Mouse (Mus musculus) stomach, postnatal 0 days (tissue): Measurements from ENCODE around the gene Unc5b. TPM values are rescaled to one million over a fixed set of nuclear protein-coding genes. Genes with fewer than 3 reads are reported as not detected.

ENCODE experiments used
- ATAC-seq: fragments of 200-750 bp; cut with Nextera tagmentation; 2 replicates; pipeline ENCODE4 v1.8.0; 2017; ENCODE audit not compliant: low FRiP score, low TSS enrichment
- DNase-seq: peaks from one replicate; pipeline ENCODE4 v3.0.0-alpha.2; 2016; ENCODE audit warnings: low spot score
- H3K27ac ChIP-seq: fragments of 300-500 bp; sonication (generic); replicated peaks from 2 replicates; pipeline ENCODE4 v1.5.1; 2014; ENCODE audit warnings: mild to moderate bottlenecking, control low read depth
- H3K27me3 ChIP-seq: fragments of 300-500 bp; sonication (generic); 2 replicates; pipeline ENCODE4 v1.6.1; 2014; ENCODE audit warnings: low read length; ENCODE audit not compliant: control insufficient read depth, insufficient read depth
- H3K36me3 ChIP-seq: fragments of 300-500 bp; sonication (generic); 2 replicates; pipeline ENCODE4 v1.6.1; 2014; ENCODE audit warnings: low read length, mixed read lengths; ENCODE audit not compliant: control insufficient read depth, insufficient read depth
- H3K4me1 ChIP-seq: fragments of 300-500 bp; sonication (generic); replicated peaks from 2 replicates; pipeline ENCODE4 v1.6.1; 2014; ENCODE audit warnings: antibody characterized with exemption; ENCODE audit not compliant: control insufficient read depth, insufficient read depth
- H3K4me2 ChIP-seq: fragments of 300-500 bp; sonication (generic); replicated peaks from 2 replicates; pipeline ENCODE4 v1.6.1; 2014; ENCODE audit warnings: low read depth, mild to moderate bottlenecking, control low read depth, moderate library complexity
- H3K4me3 ChIP-seq: fragments of 300-500 bp; sonication (generic); 2 replicates; pipeline ENCODE4 v1.5.1; 2014; ENCODE audit warnings: low read depth, low read length, control low read depth
- H3K9ac ChIP-seq: fragments of 300-500 bp; sonication (generic); 2 replicates; pipeline ENCODE4 v1.6.1; 2014; ENCODE audit warnings: mild to moderate bottlenecking, low read length, control low read depth, mixed read lengths
- H3K9me3 ChIP-seq: fragments of 300-500 bp; sonication (generic); 2 replicates; pipeline ENCODE4 v1.6.1; 2016; ENCODE audit warnings: low read length; ENCODE audit not compliant: control insufficient read depth
- CTCF ChIP-seq: IDR thresholded peaks from 2 replicates; pipeline ENCODE4 v1.5.1; 2016; ENCODE audit warnings: antibody characterized with exemption, low read depth, mild to moderate bottlenecking, moderate library complexity
- EP300 ChIP-seq: optimal IDR thresholded peaks from 2 replicates; pipeline ENCODE3; 2016; ENCODE audit warnings: antibody characterized with exemption
- whole genome bisulfite sequencing: fragments of 180-500 bp; shearing (Covaris S2); extraction: QIAGEN DNeasy Blood & Tissue Kit; methylation state at CpG from one replicate; pipeline ENCODE4 v1.1.7; 2014; 5-methylcytosine and 5-hydroxymethylcytosine counted together
- polyA plus RNA-seq: library from polyadenylated mRNA; unstranded; fragments of >200 nt; fragmentation: Nextera tagmentation; extraction: Ambion mirVana; gene quantifications from 2 replicates; pipeline ENCODE4 v1.2.1, GENCODE M21; 2015

Unc5b gene
- polyA plus RNA-seq, 1 experiment from 2014 or later = 3.8 TPM

DNA sequence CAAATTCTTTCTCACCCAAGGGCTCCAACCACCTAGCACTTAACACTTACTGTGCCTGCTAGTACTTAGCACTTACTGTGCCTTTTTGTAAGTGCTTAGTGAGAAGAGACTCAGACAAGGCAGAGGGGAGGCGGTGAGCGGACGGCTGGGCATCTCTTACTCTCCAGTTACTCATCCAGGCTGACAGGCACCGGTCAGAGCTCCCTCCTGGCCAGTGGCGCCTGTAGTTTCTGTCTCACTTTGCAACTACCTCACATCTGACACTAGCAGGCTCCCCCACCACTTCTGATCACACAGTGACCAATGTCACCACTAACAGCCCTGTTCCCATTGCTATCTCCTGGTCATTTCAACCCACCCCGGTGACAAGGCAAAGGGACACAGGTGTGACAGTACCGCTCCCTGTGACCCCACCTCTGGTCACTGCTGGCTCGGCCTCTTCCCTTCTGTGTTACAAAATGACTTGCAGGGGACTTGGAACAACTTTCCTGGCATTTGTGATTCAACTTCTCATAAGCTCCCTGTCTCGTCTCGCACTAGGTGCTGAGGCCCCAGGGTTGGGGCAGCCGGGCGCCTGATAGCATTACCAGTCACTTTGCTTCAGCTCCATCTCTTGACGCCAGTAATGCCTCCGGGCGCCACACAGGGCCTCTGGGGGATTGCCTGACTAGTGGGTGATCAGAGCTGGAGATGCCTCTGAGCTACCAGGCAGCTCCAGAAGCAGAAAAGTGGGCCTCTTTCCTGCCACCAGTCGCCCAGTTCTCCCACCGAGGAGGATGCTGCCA is 8.5 kb downstream of the Unc5b start:
- H3K27me3 ChIP-seq = no peaks in the 10 kb centered on the region
- H3K36me3 ChIP-seq = no peaks in the 10 kb centered on the region
- no peak overlapping the region for H3K4me2 ChIP-seq
- DNase-seq (no peak), ATAC-seq (no peak)
- TF ChIP-seq EP300 = no peak
- no peak for TF ChIP-seq CTCF
- no peak overlapping the region for H3K9ac ChIP-seq
- no peak overlapping the region for H3K27ac ChIP-seq
- WGBS = 82% methylated on average over 17 of the region's 17 CpGs
- no peak overlapping the region for H3K4me3 ChIP-seq
- H3K9me3 ChIP-seq = no peaks in the 10 kb centered on the region
- H3K4me1 ChIP-seq = peaks cover 6% of the 10 kb centered on the region

- Histone ChIP-seq H3K4me2 (no peak overlapping the region), H3K27ac (no peak overlapping the region), H3K27me3 (no peaks in the 10 kb centered on the region), H3K4me1 (peaks cover 3% of the 10 kb centered on the region), H3K9me3 (no peaks in the 10 kb centered on the region), H3K9ac (no peak overlapping the region), H3K4me3 (no peak overlapping the region), H3K36me3 (no peaks in the 10 kb centered on the region)
- ATAC-seq (no peak), DNase-seq (no peak)
- WGBS = 67% methylated on average over 7 of the region's 7 CpGs
- TF ChIP-seq CTCF (no peak), EP300 (no peak)
Observed at GRCm38 (mm10) chr10:60821736-60822358, 9.5 kb downstream of the Unc5b start.

DNA sequence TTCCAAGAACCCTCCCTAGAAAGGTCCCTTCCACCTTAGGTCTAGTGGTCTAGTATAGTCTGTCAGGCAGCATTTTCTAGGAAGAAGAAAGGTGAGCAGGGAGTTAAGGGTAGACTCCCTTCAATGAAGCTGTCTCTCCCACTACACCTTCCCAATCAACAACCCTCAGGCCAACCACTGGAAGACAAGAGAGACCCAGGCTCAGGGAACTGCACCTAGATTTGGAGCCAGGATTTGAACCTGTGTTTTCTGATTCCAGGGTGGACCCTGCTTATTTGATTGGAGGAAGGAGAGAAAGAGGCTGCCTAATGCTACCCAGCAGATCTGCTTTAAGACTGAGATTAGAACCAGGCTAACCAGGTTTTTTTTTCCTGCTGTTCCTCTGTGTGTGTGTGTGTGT is 10.1 kb downstream of the Unc5b start:
- no peaks in the 10 kb centered on the region for H3K27me3 ChIP-seq
- no peak overlapping the region for H3K9ac ChIP-seq
- no peaks in the 10 kb centered on the region for H3K36me3 ChIP-seq
- DNase-seq (no peak), ATAC-seq (no peak)
- no peak overlapping the region for H3K4me2 ChIP-seq
- no peak for TF ChIP-seq CTCF
- no peak for TF ChIP-seq EP300
- no peaks in the 10 kb centered on the region for H3K9me3 ChIP-seq
- H3K4me1 ChIP-seq = peaks cover 1% of the 10 kb centered on the region
- no peak overlapping the region for H3K4me3 ChIP-seq
- no peak overlapping the region for H3K27ac ChIP-seq

GRCm38 (mm10) chr10:60820552-60820951 is 10.8 kb downstream of the Unc5b start:
- Histone ChIP-seq H3K36me3 (no peaks in the 10 kb centered on the region), H3K4me3 (no peak overlapping the region), H3K27me3 (no peaks in the 10 kb centered on the region), H3K27ac (no peak overlapping the region), H3K9ac (no peak overlapping the region), H3K4me2 (no peak overlapping the region), H3K4me1 (no peaks in the 10 kb centered on the region), H3K9me3 (no peaks in the 10 kb centered on the region)
- TF ChIP-seq EP300 (no peak), CTCF (no peak)
- DNase-seq (no peak), ATAC-seq (no peak)
- 84% methylated on average over 11 of the region's 11 CpGs for WGBS

DNA sequence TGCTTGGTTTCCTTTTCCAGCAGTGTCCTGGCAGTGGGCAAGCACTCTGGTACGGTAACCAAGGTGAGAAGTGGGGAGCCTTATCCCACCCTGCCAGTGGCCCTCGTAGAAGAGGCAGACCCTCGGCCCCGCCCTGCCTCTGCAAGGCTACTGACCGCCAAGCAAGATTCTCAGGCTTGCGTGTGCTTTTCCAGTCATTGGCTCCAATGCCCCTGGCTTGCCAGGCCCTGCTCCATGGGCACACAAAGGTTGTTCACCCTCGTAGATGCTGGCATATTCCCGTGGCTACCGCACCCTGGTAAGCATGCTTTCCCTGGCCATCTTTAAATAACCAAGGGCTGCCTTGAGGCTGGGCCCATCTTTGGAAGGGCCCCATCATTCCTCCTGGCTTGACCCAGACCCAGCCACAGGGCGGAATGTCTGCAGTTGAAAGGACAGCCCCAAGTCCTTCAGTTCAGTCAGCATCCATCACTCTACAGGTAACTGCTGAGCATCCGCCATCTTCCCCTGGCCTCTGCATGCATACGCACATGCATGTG is 11.7 kb downstream of the Unc5b start:
- H3K27me3 ChIP-seq = no peaks in the 10 kb centered on the region
- peaks cover 4% of the 10 kb centered on the region; the same call in 1 of the 2 replicates for H3K4me1 ChIP-seq
- no peak overlapping the region for H3K4me2 ChIP-seq
- DNase-seq (no peak), ATAC-seq (no peak)
- H3K9me3 ChIP-seq = no peaks in the 10 kb centered on the region
- no peaks in the 10 kb centered on the region for H3K36me3 ChIP-seq
- no peak overlapping the region for H3K9ac ChIP-seq
- TF ChIP-seq EP300 (no peak), CTCF (no peak)
- H3K4me3 ChIP-seq = no peak overlapping the region
- 70% methylated on average over 12 of the region's 12 CpGs for WGBS
- H3K27ac ChIP-seq = peak overlapping the region; percentile 45; the same call in 1 of the 2 replicates

DNA sequence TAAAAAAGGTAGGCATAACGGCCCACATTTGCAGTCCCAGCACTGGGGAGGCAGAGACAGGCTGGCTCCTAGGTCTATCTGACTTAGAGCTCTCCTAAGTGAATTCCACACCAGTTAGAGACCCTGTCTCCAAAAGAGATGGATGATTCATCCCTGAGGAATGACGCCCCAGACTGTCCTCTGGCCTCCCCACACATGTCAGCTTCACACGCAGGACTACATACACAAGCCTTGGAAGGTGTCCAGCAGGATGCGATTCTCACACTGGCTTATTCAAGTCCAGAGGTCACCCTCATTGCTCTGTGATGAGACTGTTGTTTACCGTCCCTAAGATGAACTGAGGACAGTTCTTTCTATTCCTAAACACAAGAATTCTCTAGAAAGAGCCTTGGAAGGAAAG is 12.2 kb downstream of the Unc5b start:
- H3K9ac ChIP-seq = no peak overlapping the region
- no peak overlapping the region for H3K4me2 ChIP-seq
- ATAC-seq (peak; percentile 31; the same call in 1 of the 2 replicates), DNase-seq (no peak)
- no peaks in the 10 kb centered on the region for H3K27me3 ChIP-seq
- H3K4me1 ChIP-seq = peaks cover 4% of the 10 kb centered on the region; the same call in 1 of the 2 replicates
- no peak overlapping the region for H3K4me3 ChIP-seq
- 41% methylated on average over 5 of the region's 5 CpGs for WGBS
- H3K36me3 ChIP-seq = no peaks in the 10 kb centered on the region
- H3K9me3 ChIP-seq = no peaks in the 10 kb centered on the region
- TF ChIP-seq EP300 (no peak), CTCF (no peak)
- no peak overlapping the region for H3K27ac ChIP-seq
